Mouse (Mus musculus): ENCODE data around the gene Hist1h3e.

- TF ChIP-seq MYOG (IDR thresholded peaks at IDR 0.05; ENCODE audit: control insufficient read depth in 1 of 3, insufficient read depth in 1 of 3, insufficient read length in 2 of 3, low read depth in 2 of 3) (no peak), POLR2A (IDR thresholded peaks at IDR 0.05; ENCODE audit: insufficient read length, low read depth) (no peak), MAX (IDR thresholded peaks at IDR 0.05; ENCODE audit: low read depth) (no peak), POLR2AphosphoS2 (IDR thresholded peaks at IDR 0.05; ENCODE audit: insufficient read length, low read depth) (no peak), TCF3 (IDR thresholded peaks at IDR 0.05; ENCODE audit: insufficient read length, low read depth) (no peak), TCF12 (IDR thresholded peaks at IDR 0.05; ENCODE audit: insufficient read depth, poor library complexity, severe bottlenecking) (no peak), USF1 (IDR thresholded peaks at IDR 0.05; ENCODE audit: low read depth) (no peak), MYOD1 (IDR thresholded peaks at IDR 0.05; ENCODE audit: control insufficient read depth in 1 of 3, insufficient read length in 2 of 3, low read depth in 2 of 3) (no peak), E2F4 (IDR thresholded peaks at IDR 0.05; ENCODE audit: insufficient read depth) (no peak)
Observed at GRCm38 (mm10) chr13:23603182-23603699, 41.1 kb upstream of the Hist1h3e start.
